Mouse (Mus musculus) midbrain, embryonic 12.5 days (tissue): ENCODE data around the gene Sept9. TPM values are rescaled to one million over a fixed set of nuclear protein-coding genes. Genes with fewer than 3 reads are reported as not detected.

Source experiments
- ATAC-seq: fragments of 200-750 bp; cut with Nextera tagmentation; 2 replicates; pipeline ENCODE4 v1.8.0; 2017; ENCODE audit warnings: low read depth, moderate TSS enrichment, moderate library complexity; ENCODE audit not compliant: low FRiP score
- H3K27ac ChIP-seq: fragments of 300-500 bp; sonication (generic); replicated peaks from 2 replicates; pipeline ENCODE4 v1.5.1; 2016; ENCODE audit warnings: mild to moderate bottlenecking
- H3K27me3 ChIP-seq: fragments of 300-500 bp; sonication (generic); 2 replicates; pipeline ENCODE4 v1.6.1; 2016; ENCODE audit warnings: mild to moderate bottlenecking
- H3K36me3 ChIP-seq: fragments of 300-500 bp; sonication (generic); 2 replicates; pipeline ENCODE4 v1.6.1; 2016
- H3K4me1 ChIP-seq: fragments of 300-500 bp; sonication (generic); 2 replicates; pipeline ENCODE4 v1.6.1; 2016
- H3K4me2 ChIP-seq: fragments of 300-500 bp; sonication (generic); replicated peaks from 2 replicates; pipeline ENCODE4 v1.6.1; 2016; ENCODE audit warnings: mild to moderate bottlenecking, moderate library complexity
- H3K4me3 ChIP-seq: fragments of 300-500 bp; sonication (generic); 2 replicates; pipeline ENCODE4 v1.5.1; 2016; ENCODE audit warnings: mild to moderate bottlenecking
- H3K9ac ChIP-seq: fragments of 300-500 bp; sonication (generic); replicated peaks from 2 replicates; pipeline ENCODE4 v1.6.1; 2016; ENCODE audit warnings: mild to moderate bottlenecking, moderate library complexity
- H3K9me3 ChIP-seq: fragments of 300-500 bp; sonication (generic); 2 replicates; pipeline ENCODE4 v1.6.1; 2016; ENCODE audit warnings: mild to moderate bottlenecking
- WGBS: fragments of 180-500 bp; shearing (Covaris S2); methylation state at CpG from one replicate; pipeline ENCODE4 v1.1.7; 2016; 5-methylcytosine and 5-hydroxymethylcytosine counted together
- polyA plus RNA-seq: library from polyadenylated mRNA; unstranded; fragments of >200 nt; fragmentation: Nextera tagmentation; extraction: Ambion mirVana; gene quantifications from 2 replicates; pipeline ENCODE4 v1.2.1, GENCODE M21; 2016

Sept9 gene
- polyA plus RNA-seq, 1 experiment from 2014 or later = 176 TPM

DNA sequence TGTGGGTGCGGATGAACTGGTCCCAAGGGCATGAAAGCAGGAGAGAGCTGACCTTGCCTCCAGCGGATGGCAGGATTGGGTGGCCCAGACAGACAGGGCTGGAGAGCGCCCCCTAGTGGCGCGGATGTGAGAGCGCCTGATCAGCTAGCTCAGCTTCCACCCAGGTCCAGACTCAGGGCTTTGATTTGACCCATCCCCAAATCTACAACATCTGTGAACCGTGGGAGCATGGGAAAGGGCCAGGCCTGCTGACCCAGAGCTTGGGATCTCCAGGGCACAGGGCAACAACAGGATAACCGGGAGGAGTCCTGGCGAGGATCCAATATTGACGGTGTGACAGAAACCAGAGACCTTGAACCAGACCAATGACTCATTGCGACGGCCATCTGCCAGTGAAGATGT, 190.5 kb downstream of the Sept9 start:
- H3K4me1 ChIP-seq = peaks cover 28% of the 10 kb centered on the region
- H3K4me3 ChIP-seq = no peak overlapping the region
- H3K9me3 ChIP-seq = no peaks in the 10 kb centered on the region
- no peak overlapping the region for H3K9ac ChIP-seq
- H3K36me3 ChIP-seq = no peaks in the 10 kb centered on the region
- 39% methylated on average over 12 of the region's 12 CpGs for WGBS
- H3K27ac ChIP-seq = no peak overlapping the region
- no peak overlapping the region for H3K4me2 ChIP-seq
- no peak for ATAC-seq
- peaks cover 37% of the 10 kb centered on the region for H3K27me3 ChIP-seq

DNA sequence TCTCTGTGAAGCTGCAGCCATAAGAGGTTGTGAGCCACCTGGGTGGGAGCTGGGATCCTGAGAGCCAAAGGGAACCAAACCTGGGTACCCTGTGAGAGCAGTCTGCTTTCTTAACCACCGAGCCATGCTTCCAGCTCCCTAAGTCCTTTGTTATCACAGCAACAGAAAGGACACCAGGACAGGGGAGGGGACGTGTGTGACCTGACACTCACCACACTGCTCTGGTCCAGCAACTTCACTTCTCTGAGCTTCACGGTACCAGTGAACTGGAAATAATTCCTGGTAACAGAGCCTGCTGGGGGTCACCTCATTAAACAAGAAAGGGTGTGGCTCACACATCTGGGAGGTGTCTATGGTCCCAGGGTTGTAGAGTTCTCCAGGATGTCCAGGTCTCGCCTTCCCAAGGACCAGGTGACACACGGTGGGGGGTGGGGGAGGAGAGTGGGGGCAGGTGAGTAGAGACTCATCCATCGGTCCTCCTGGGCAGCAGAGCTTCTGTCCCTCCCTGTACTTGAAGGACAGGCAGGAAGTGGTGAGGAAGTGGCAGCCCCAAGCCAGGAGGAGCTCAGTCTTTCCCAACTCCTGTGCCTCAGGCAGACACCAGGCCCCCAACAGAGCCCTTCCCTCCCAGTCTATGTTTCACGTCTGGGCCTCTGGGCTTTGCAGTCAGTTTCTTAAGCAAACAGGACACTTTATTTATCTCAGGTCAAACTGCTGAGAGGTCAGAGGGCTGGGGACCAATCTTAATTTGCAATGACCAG, 191.5 kb downstream of the Sept9 start:
- H3K9ac ChIP-seq = no peak overlapping the region
- H3K4me2 ChIP-seq = no peak overlapping the region
- H3K4me3 ChIP-seq = no peak overlapping the region
- H3K4me1 ChIP-seq = peaks cover 28% of the 10 kb centered on the region
- no peaks in the 10 kb centered on the region for H3K36me3 ChIP-seq
- H3K9me3 ChIP-seq = no peaks in the 10 kb centered on the region
- 24% methylated on average over 7 of the region's 7 CpGs for WGBS
- no peak for ATAC-seq
- peaks cover 43% of the 10 kb centered on the region for H3K27me3 ChIP-seq
- no peak overlapping the region for H3K27ac ChIP-seq

DNA sequence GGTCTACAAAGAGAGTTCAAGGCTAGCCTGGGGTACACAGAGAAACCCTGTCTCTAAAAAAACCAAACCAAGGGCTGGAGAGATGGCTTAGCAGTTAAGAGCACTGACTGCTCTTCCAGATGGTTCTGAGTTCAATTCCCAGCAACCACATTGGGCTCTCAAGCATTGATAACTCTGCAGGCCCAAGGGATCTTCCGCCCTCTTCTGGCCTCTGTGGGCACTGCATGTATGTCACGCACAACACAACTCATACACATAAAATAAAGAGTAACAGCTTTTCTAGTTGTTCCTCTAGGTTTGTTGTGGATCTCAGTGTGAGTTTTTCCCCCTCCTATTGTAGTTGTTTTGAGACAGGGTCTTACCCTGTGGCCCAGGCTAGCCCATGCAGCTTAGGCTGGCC, 192.8 kb downstream of the Sept9 start:
- ATAC-seq = no peak
- no peaks in the 10 kb centered on the region for H3K9me3 ChIP-seq
- no peak overlapping the region for H3K4me3 ChIP-seq
- no peak overlapping the region for H3K4me2 ChIP-seq
- H3K9ac ChIP-seq = no peak overlapping the region
- H3K4me1 ChIP-seq = peaks cover 22% of the 10 kb centered on the region
- 81% methylated on average over 2 of the region's 2 CpGs for WGBS
- peaks cover 46% of the 10 kb centered on the region for H3K27me3 ChIP-seq
- H3K36me3 ChIP-seq = no peaks in the 10 kb centered on the region
- H3K27ac ChIP-seq = no peak overlapping the region

GRCm38 (mm10) chr11:117393715-117394114, 194.3 kb downstream of the Sept9 start:
- Histone ChIP-seq H3K4me1 (peaks cover 31% of the 10 kb centered on the region), H3K9ac (no peak overlapping the region), H3K4me2 (peak overlapping the region; percentile 70), H3K4me3 (no peak overlapping the region; the same call in 1 of the 2 replicates), H3K9me3 (no peaks in the 10 kb centered on the region), H3K27me3 (peaks cover 40% of the 10 kb centered on the region), H3K27ac (peak overlapping the region; percentile 43; the same call in 1 of the 2 replicates), H3K36me3 (no peaks in the 10 kb centered on the region)
- no peak for ATAC-seq
- WGBS = 63% methylated on average over 4 of the region's 4 CpGs

DNA sequence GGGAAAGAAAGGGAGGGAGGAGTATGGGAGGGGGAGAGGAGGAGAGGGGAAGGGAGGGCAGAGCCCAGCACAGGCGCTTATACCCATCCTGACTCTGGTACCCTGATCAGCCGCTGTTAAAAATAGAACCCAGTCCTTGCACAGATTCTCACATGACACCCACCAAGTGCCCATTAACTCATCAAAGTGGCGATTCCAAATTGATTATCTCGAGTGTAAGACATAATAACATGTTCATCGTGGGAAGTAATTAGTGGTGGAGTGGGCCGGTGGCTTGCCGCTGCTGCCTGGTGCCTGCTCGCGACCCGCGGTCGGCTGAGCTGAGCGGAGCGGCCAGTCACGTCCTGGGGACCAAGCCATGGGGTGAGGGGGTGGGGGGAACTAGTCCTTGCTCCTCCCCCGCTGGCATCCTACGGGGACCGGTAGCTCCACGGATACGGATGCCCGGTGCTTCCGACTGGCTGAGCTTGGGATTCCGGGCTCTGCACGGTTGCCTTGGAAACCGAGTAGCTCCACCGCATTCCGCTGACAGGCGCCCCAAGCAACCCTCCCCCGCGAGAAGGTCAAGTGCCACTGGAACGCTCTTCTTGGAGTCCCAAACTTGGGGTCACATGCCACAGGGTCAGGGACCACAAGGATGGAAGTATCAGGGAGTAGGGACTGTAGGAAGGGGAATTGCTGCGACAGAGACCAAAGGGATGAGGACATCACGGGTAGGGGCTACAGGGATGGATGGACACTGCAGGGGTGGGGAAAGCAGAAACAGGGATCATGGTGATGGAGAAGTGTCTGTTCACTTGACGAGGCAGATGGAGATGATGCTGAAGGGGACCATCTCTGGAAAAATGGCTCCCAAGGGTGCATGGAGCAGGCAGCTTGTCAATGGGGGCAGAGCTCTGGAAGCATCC, 195.0 kb downstream of the Sept9 start:
- peak; percentile 74; the same call in 1 of the 2 replicates for ATAC-seq
- peaks cover 32% of the 10 kb centered on the region for H3K4me1 ChIP-seq
- H3K36me3 ChIP-seq = no peaks in the 10 kb centered on the region
- H3K27ac ChIP-seq = peak overlapping the region; percentile 72
- peak overlapping the region; percentile 52 for H3K9ac ChIP-seq
- H3K4me2 ChIP-seq = peak overlapping the region; percentile 70
- H3K9me3 ChIP-seq = no peaks in the 10 kb centered on the region
- under 1% methylated on average over 34 of the region's 34 CpGs for WGBS
- H3K4me3 ChIP-seq = peak overlapping the region; percentile 44
- H3K27me3 ChIP-seq = peaks cover 44% of the 10 kb centered on the region

DNA sequence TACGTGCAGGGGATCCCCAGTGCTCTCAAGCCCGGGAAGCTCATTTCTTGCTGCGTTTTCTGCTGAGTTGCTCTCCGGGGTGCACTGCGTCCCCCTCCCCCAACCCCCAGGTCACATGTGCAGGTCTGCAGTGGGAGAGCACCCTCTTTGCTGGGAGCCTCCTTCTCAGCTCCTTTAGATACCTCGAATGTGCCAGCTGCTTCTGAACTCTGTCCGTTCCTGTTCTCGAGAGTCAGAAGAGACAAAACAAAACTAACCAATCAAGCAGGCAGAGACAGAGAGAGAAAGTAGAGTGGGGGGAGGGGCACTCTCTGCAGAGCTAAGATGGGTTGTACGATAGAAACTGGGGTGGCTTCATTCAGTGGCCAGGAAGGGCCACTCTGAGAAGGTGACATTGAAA, 195.8 kb downstream of the Sept9 start:
- H3K27ac ChIP-seq = peak overlapping the region; percentile 72
- H3K9me3 ChIP-seq = no peaks in the 10 kb centered on the region
- no peaks in the 10 kb centered on the region for H3K36me3 ChIP-seq
- no peak for ATAC-seq
- H3K4me2 ChIP-seq = peak overlapping the region; percentile 70
- peaks cover 46% of the 10 kb centered on the region for H3K27me3 ChIP-seq
- peak overlapping the region; percentile 52; the same call in 1 of the 2 replicates for H3K9ac ChIP-seq
- H3K4me3 ChIP-seq = peak overlapping the region; percentile 44
- H3K4me1 ChIP-seq = peaks cover 32% of the 10 kb centered on the region
- WGBS = under 1% methylated on average over 9 of the region's 9 CpGs

DNA sequence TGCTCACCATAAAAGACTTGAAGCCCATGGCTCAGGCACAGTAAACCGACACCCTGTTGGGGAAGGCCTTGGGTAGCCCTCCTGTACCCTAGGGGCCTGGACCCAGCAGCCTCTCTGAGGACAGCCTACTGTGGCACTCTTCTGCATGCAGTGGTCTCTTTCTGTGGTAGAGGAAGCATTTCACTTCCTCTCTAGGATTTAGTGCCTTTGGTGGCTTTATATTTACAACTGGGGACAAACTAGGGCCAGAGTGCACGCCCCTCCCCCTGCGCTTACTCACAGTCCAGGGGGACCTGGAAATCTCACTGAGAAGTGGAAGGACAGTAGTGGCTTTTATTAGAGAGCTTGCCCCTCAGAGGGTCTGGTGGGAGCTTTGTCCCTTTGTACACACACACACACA, 197.5 kb downstream of the Sept9 start:
- Histone ChIP-seq H3K9me3 (0 out of 2 replicates have a peak, but pooled peaks cover 3% of the 10 kb centered on the region), H3K9ac (no peak overlapping the region), H3K36me3 (no peaks in the 10 kb centered on the region), H3K27ac (no peak overlapping the region), H3K4me3 (no peak overlapping the region), H3K4me2 (no peak overlapping the region), H3K27me3 (peaks cover 46% of the 10 kb centered on the region), H3K4me1 (peaks cover 32% of the 10 kb centered on the region)
- WGBS = 88% methylated on average over 3 of the region's 3 CpGs
- ATAC-seq = no peak

GRCm38 (mm10) chr11:117397755-117398154, 198.3 kb downstream of the Sept9 start:
- H3K27ac ChIP-seq = no peak overlapping the region
- H3K4me2 ChIP-seq = no peak overlapping the region
- H3K4me1 ChIP-seq = peaks cover 32% of the 10 kb centered on the region
- no peaks in the 10 kb centered on the region for H3K36me3 ChIP-seq
- no peak overlapping the region for H3K4me3 ChIP-seq
- WGBS = 43% methylated on average over 4 of the region's 4 CpGs
- 0 out of 2 replicates have a peak, but pooled peaks cover 7% of the 10 kb centered on the region for H3K9me3 ChIP-seq
- no peak for ATAC-seq
- no peak overlapping the region for H3K9ac ChIP-seq
- H3K27me3 ChIP-seq = peaks cover 47% of the 10 kb centered on the region

DNA sequence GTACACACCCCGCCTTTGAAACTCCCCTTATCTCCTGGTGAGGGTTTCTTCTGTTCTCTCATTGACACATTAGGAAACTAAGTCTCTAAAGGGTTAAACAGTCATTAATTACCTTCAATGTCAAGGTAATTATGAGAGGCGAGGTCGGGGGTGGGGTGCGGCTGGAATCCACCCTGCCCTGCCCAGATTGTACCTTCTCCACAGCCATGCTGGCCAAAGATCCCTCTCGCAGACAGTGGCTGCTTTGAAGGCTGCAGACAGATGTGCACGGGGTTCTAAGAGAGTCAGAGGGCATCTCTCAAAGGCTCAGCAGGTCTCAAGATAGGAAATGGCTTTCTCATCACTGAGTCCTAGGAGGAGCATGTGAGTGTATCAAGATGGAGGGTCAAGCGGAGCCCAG, 198.7 kb downstream of the Sept9 start:
- H3K36me3 ChIP-seq = no peaks in the 10 kb centered on the region
- 0 out of 2 replicates have a peak, but pooled peaks cover 7% of the 10 kb centered on the region for H3K9me3 ChIP-seq
- H3K27me3 ChIP-seq = peaks cover 45% of the 10 kb centered on the region
- ATAC-seq = no peak
- 47% methylated on average over 7 of the region's 7 CpGs for WGBS
- H3K27ac ChIP-seq = no peak overlapping the region
- H3K4me3 ChIP-seq = no peak overlapping the region
- no peak overlapping the region for H3K9ac ChIP-seq
- peaks cover 32% of the 10 kb centered on the region for H3K4me1 ChIP-seq
- H3K4me2 ChIP-seq = no peak overlapping the region

DNA sequence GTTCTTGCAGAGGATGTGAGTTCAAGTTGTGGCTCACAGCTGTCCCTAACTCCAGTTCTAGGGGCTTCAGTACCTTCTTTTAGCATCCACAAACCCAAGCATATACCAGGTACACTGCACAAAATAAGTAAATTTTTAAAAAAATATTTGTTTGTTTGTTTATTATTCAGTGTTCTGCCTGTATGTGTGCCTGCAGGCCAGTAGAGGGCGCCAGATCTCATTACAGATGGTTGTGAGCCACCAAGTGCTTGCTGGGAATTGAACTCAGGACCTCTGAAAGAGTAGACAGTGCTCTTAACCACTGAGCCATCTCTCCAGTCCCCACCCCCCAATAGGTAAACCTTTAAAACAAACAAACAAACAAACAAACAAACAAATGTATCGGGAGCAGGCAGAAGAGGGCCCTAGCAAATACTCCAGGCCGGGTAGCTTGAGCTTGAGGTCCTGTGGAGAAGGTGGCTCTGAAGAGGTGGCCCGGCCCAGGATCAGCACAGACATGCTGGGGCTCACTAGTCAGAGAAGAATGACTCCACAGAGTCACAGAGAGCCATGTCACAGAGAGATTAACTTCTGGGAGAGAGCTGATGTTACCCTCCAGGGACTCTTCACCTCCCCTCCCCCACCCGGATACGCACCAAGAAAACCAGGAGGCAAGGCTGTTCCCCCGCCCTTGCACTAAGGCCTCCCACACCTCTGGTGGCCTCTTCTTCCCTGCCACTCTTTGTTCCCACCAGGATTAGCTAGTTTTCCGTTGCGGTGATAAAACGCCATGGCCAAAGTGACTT, 202.3 kb downstream of the Sept9 start:
- no peak for ATAC-seq
- H3K27me3 ChIP-seq = peaks cover 50% of the 10 kb centered on the region
- no peak overlapping the region for H3K4me3 ChIP-seq
- H3K9me3 ChIP-seq = 0 out of 2 replicates have a peak, but pooled peaks cover 7% of the 10 kb centered on the region
- WGBS = 81% methylated on average over 10 of the region's 10 CpGs
- H3K36me3 ChIP-seq = no peaks in the 10 kb centered on the region
- no peak overlapping the region for H3K9ac ChIP-seq
- no peak overlapping the region for H3K4me2 ChIP-seq
- no peak overlapping the region for H3K27ac ChIP-seq
- H3K4me1 ChIP-seq = peaks cover 38% of the 10 kb centered on the region

GRCm38 (mm10) chr11:117402550-117402949, 203.1 kb downstream of the Sept9 start:
- no peak for ATAC-seq
- 83% methylated on average over 11 of the region's 11 CpGs for WGBS

More at GRCm38 (mm10) chr11:117402550-117402949, 203.1 kb downstream of the Sept9 start:
- H3K9ac ChIP-seq = no peak overlapping the region
- no peak overlapping the region for H3K4me2 ChIP-seq
- no peaks in the 10 kb centered on the region for H3K36me3 ChIP-seq
- H3K4me3 ChIP-seq = no peak overlapping the region
- H3K9me3 ChIP-seq = 0 out of 2 replicates have a peak, but pooled peaks cover 7% of the 10 kb centered on the region
- peaks cover 45% of the 10 kb centered on the region for H3K4me1 ChIP-seq
- peaks cover 43% of the 10 kb centered on the region for H3K27me3 ChIP-seq
- H3K27ac ChIP-seq = no peak overlapping the region
